Mouse (Mus musculus) liver, embryonic 14.5 days (tissue): ENCODE results near the gene Dlat. TPM values are rescaled to one million over a fixed set of nuclear protein-coding genes. Genes with fewer than 3 reads are reported as not detected.

Experiments
- ATAC-seq: fragments of 200-750 bp; cut with Nextera tagmentation; 2 replicates; pipeline ENCODE4 v1.8.0; 2017; ENCODE audit warnings: moderate number of reproducible peaks, mild to moderate bottlenecking, moderate library complexity; ENCODE audit not compliant: insufficient read depth
- DNase-seq, 3 experiments: peaks; one replicate each; pipeline ENCODE4 v3.0.0-alpha.2; 2012 to 2013; ENCODE audit warnings: low read depth in 3 of 3, low spot score in 3 of 3
- H3K27ac ChIP-seq: fragments of 300-500 bp; sonication (generic); 2 replicates; pipeline ENCODE4 v1.5.1; 2014; ENCODE audit warnings: moderate library complexity, mild to moderate bottlenecking, control low read depth, inconsistent platforms
- H3K27me3 ChIP-seq: fragments of 300-500 bp; sonication (generic); 2 replicates; pipeline ENCODE4 v1.6.1; 2014; ENCODE audit warnings: mild to moderate bottlenecking, low read length, moderate library complexity; ENCODE audit not compliant: control insufficient read depth, insufficient read depth
- H3K36me3 ChIP-seq: fragments of 300-500 bp; sonication (generic); replicated peaks from 2 replicates; pipeline ENCODE4 v1.6.1; 2014; ENCODE audit warnings: low read depth; ENCODE audit not compliant: control insufficient read depth, insufficient read depth
- H3K4me1 ChIP-seq, 2 experiments: fragments of 200-500 bp in 1 of 2; fragments of 300-500 bp in 1 of 2; sonication (generic) in 1 of 2; replicated peaks; 2 replicates each; pipeline ENCODE4 v1.6.1; 2012 to 2014; ENCODE audit warnings: antibody characterized with exemption in 1 of 2, inconsistent platforms in 1 of 2, low read length in 1 of 2; ENCODE audit not compliant: control insufficient read depth in 2 of 2, insufficient read depth in 2 of 2
- H3K4me2 ChIP-seq: fragments of 300-500 bp; sonication (generic); 2 replicates; pipeline ENCODE4 v1.6.1; 2014; ENCODE audit warnings: low read depth, mild to moderate bottlenecking, control low read depth, moderate library complexity
- H3K4me3 ChIP-seq, 2 experiments: fragments of 200-500 bp in 1 of 2; fragments of 300-500 bp in 1 of 2; sonication (generic) in 1 of 2; 2 replicates each; pipeline ENCODE4 v1.5.1; 2012 to 2014; ENCODE audit warnings: low read depth in 2 of 2, low read length in 2 of 2, mild to moderate bottlenecking in 2 of 2, control low read depth in 1 of 2, inconsistent platforms in 1 of 2, moderate library complexity in 1 of 2; ENCODE audit not compliant: insufficient read depth in 1 of 2
- H3K9ac ChIP-seq: fragments of 300-500 bp; sonication (generic); replicated peaks from 2 replicates; pipeline ENCODE4 v1.6.1; 2014; ENCODE audit warnings: mild to moderate bottlenecking, control low read depth, moderate library complexity
- H3K9me3 ChIP-seq: fragments of 300-500 bp; sonication (generic); 2 replicates; pipeline ENCODE4 v1.6.1; 2016; ENCODE audit warnings: low read length, mixed read lengths; ENCODE audit not compliant: control insufficient read depth
- CTCF ChIP-seq: IDR thresholded peaks from 2 replicates; pipeline ENCODE4 v1.5.1; 2016; ENCODE audit warnings: antibody characterized with exemption, low read depth, control low read depth
- EP300 ChIP-seq: IDR thresholded peaks from 2 replicates; pipeline ENCODE4 v1.6.1; 2016; ENCODE audit warnings: antibody characterized with exemption, low read depth
- WGBS: fragments of 180-500 bp; shearing (Covaris S2); extraction: QIAGEN DNeasy Blood & Tissue Kit; methylation state at CpG from one replicate; pipeline ENCODE4 v1.1.7; 2014; ENCODE audit not compliant: insufficient replicate concordance; 5-methylcytosine and 5-hydroxymethylcytosine counted together
- polyA plus RNA-seq, 2 experiments: library from polyadenylated mRNA; depleted of rRNA in 1 of 2; stranded (reverse) in 1 of 2; unstranded in 1 of 2; fragments of >200 nt; fragmentation: Nextera tagmentation in 1 of 2; extraction: Ambion mirVana in 1 of 2; gene quantifications; 2 replicates each; pipeline versions ENCODE4 v1.2.1 to v1.2.3; 2012 to 2014

Gene Dlat
- polyA plus RNA-seq, 2 experiments = 14.4 to 32.0 TPM

DNA sequence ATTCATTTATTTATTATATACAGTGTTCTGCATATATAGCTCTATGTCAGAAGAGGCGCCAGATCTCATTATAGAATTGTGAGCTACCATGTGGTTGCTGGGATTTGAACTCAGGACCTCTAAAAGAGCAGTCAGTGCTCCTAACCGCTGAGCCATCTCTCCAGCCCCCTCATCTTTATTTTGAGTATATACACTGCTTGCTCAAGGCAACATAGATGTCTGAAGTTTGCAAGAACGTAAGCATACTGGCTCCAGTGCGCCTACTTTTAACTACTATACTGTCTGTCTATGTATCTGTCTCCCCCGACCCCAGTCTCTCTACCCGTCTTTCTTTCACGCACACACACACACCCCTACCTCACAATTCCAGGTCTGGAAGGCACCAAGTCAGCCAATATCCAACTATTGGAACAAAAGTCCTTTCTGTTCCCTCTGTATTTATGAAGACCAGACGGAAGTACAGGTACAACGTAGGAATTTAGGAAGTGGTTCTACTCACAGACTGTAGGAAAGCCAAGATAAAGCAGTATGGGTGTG is 41.7 kb downstream of the Dlat start:
- ATAC-seq = no peak
- 55% methylated on average over 9 of the region's 9 CpGs for whole genome bisulfite sequencing
- H3K9ac ChIP-seq = no peak overlapping the region
- no peak for TF ChIP-seq CTCF
- no peak for TF ChIP-seq EP300
- no peak overlapping the region for H3K27ac ChIP-seq
- peaks cover 20% of the 10 kb centered on the region for H3K36me3 ChIP-seq
- peaks cover 3% of the 10 kb centered on the region in 2 experiments; a peak in 3 of 4 replicates for H3K4me1 ChIP-seq
- H3K4me2 ChIP-seq = peak overlapping the region; percentile 79
- no peaks in the 10 kb centered on the region for H3K9me3 ChIP-seq
- H3K27me3 ChIP-seq = no peaks in the 10 kb centered on the region
- peak overlapping the region; percentile 10 to 90; a peak in 2 of 4 replicates for H3K4me3 ChIP-seq
- DNase-seq = no peak

GRCm38 (mm10) chr9:50616766-50617603 is 42.6 kb downstream of the Dlat start, which contains the start of the genes Pih1d2 and Nkapd1:
Gene Pih1d2, plus strand, starts transcription at chr9:50617321.
Gene Nkapd1, minus strand, starts transcription at chr9:50617464.
- Histone ChIP-seq H3K4me1 (peaks cover 3% of the 10 kb centered on the region in 2 experiments; a peak in 3 of 4 replicates), H3K4me3 (peak within 1 kb of the TSS; percentile 90 to 97), H3K9me3 (no peaks in the 10 kb centered on the region), H3K4me2 (peak within 1 kb of the TSS; percentile 79), H3K27ac (peak within 1 kb of the TSS; percentile 61), H3K27me3 (no peaks in the 10 kb centered on the region), H3K9ac (peak within 1 kb of the TSS; percentile 92), H3K36me3 (peaks cover 22% of the 10 kb centered on the region)
- DNase-seq = peak; percentile 81 to 86 (median 86)
- TF ChIP-seq EP300 (no peak), CTCF (peak; percentile 33; the same call in 1 of the 2 replicates)
- WGBS = under 1% methylated on average over 72 of the region's 81 CpGs
- ATAC-seq = peak; percentile 91

- Histone ChIP-seq H3K4me1 (peaks cover 3% of the 10 kb centered on the region in 2 experiments; a peak in 3 of 4 replicates), H3K4me3 (peak overlapping the region; percentile 90 to 97), H3K27ac (peak overlapping the region; percentile 61), H3K27me3 (no peaks in the 10 kb centered on the region), H3K9me3 (no peaks in the 10 kb centered on the region), H3K36me3 (peaks cover 26% of the 10 kb centered on the region), H3K4me2 (peak overlapping the region; percentile 79), H3K9ac (peak overlapping the region; percentile 92)
- 29% methylated on average over 11 of the region's 11 CpGs for WGBS
- ATAC-seq (no peak), DNase-seq (no peak)
- TF ChIP-seq CTCF (no peak), EP300 (no peak)
These were observed 43.4 kb downstream of the Dlat start for GRCm38 (mm10) chr9:50616161-50616560.

- Histone ChIP-seq H3K4me2 (no peak overlapping the region), H3K27me3 (no peaks in the 10 kb centered on the region), H3K27ac (no peak overlapping the region), H3K9ac (no peak overlapping the region), H3K4me3 (no peak overlapping the region), H3K9me3 (no peaks in the 10 kb centered on the region), H3K36me3 (peaks cover 52% of the 10 kb centered on the region), H3K4me1 (peaks cover 3% of the 10 kb centered on the region in 2 experiments; a peak in 3 of 4 replicates)
- ATAC-seq (no peak), DNase-seq (no peak)
- WGBS = 87% methylated on average over 4 of the region's 4 CpGs
- TF ChIP-seq CTCF = no peak
- no peak for TF ChIP-seq EP300
These were observed 47.5 kb downstream of the Dlat start for GRCm38 (mm10) chr9:50612115-50612514.

DNA sequence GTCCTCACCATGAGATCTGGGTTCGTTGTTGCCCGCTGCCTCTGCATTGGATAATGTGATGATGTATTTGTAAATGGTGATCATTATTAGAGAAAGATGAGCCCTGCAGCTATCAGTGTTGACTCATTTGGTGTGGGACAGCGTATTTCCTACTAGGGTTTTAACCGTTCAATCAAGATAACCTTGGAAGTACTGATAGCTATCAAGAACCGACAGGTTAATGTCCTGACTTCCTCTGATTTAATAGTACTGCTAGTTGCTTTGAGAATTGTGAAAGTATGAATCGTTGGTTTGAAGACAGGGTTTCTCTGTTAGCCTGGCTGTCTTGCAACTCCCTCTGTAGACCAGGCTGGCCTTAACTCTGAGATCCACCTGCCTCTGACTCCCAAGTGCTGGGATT is 55.2 kb downstream of the Dlat start:
- ATAC-seq = peak; percentile 4; the same call in 1 of the 2 replicates
- Histone ChIP-seq H3K36me3 (peaks cover 36% of the 10 kb centered on the region), H3K27ac (peak overlapping the region; percentile 64), H3K9ac (peak overlapping the region; percentile 67), H3K9me3 (no peaks in the 10 kb centered on the region), H3K4me2 (peak overlapping the region; percentile 87), H3K27me3 (no peaks in the 10 kb centered on the region), H3K4me1 (peaks cover 24 to 26% of the 10 kb centered on the region in 2 experiments), H3K4me3 (peak overlapping the region; percentile 84 to 96)
- WGBS = 0% methylated on average over 6 of the region's 6 CpGs
- no peak for DNase-seq
- TF ChIP-seq CTCF (no peak), EP300 (no peak)
